Mouse (Mus musculus) ES-E14 (cell line): ENCODE measurements at regions not wholly inside any gene's neighbourhood (a gene's known extent, or its start where the extent isn't known, plus 50 kb on each side); places are given as distances from the start of the nearest gene placed in this dataset.

Source experiments
- DNase-seq: peaks from one replicate; pipeline ENCODE4 v3.0.0-alpha.2; 2013; ENCODE audit warnings: low read depth, low spot score
- H3K27ac ChIP-seq: 2 replicates; pipeline ENCODE4 v1.5.1; 2012; ENCODE audit warnings: low read depth, mild to moderate bottlenecking, low read length, moderate library complexity, mixed read lengths; ENCODE audit not compliant: poor library complexity, insufficient read depth, severe bottlenecking
- H3K36me3 ChIP-seq: 2 replicates; pipeline ENCODE4 v1.6.1; 2012; ENCODE audit warnings: mild to moderate bottlenecking, low read length, moderate library complexity, mixed read lengths; ENCODE audit not compliant: control insufficient read depth, poor library complexity, insufficient read depth, severe bottlenecking
- H3K4me1 ChIP-seq, 2 experiments: fragments of 150-350 bp in 1 of 2; sonication (generic) in 1 of 2; 2 replicates each; pipeline ENCODE4 v1.6.1; 2012; ENCODE audit warnings: low read length in 2 of 2, mild to moderate bottlenecking in 1 of 2, mixed read lengths in 1 of 2; ENCODE audit not compliant: control insufficient read depth in 2 of 2, insufficient read depth in 2 of 2, poor library complexity in 1 of 2
- H3K4me3 ChIP-seq, 2 experiments: fragments of 150-350 bp in 1 of 2; sonication (generic) in 1 of 2; 2 replicates each; pipeline ENCODE4 v1.5.1; 2012; ENCODE audit warnings: low read length in 2 of 2, low read depth in 1 of 2, mild to moderate bottlenecking in 1 of 2, mixed read lengths in 1 of 2; ENCODE audit not compliant: insufficient read depth in 1 of 2, poor library complexity in 1 of 2, severe bottlenecking in 1 of 2
- H3K9ac ChIP-seq: 2 replicates; pipeline ENCODE4 v1.6.1; 2012; ENCODE audit warnings: low read depth, mild to moderate bottlenecking, low read length, mixed read lengths; ENCODE audit not compliant: poor library complexity, insufficient read depth, severe bottlenecking
- H3K9me3 ChIP-seq: fragments of 150-350 bp; sonication (generic); 2 replicates; pipeline ENCODE4 v1.6.1; 2012; ENCODE audit warnings: low read depth, mild to moderate bottlenecking, low read length; ENCODE audit not compliant: control insufficient read depth, insufficient read depth
- CHD2 ChIP-seq: IDR thresholded peaks from 2 replicates; pipeline ENCODE4 v1.6.1; 2014; ENCODE audit warnings: mild to moderate bottlenecking, low read depth, low read length, inconsistent platforms
- HCFC1 ChIP-seq: IDR thresholded peaks from 2 replicates; pipeline ENCODE4 v1.6.1; 2012; ENCODE audit warnings: low read length, inconsistent platforms, borderline replicate concordance; ENCODE audit not compliant: insufficient read depth
- MAFK ChIP-seq: IDR thresholded peaks from 2 replicates; pipeline ENCODE4 v1.6.1; 2014; ENCODE audit warnings: mild to moderate bottlenecking, low read depth, low read length, inconsistent platforms; ENCODE audit not compliant: insufficient read depth
- ZC3H11A ChIP-seq: IDR thresholded peaks from 2 replicates; pipeline ENCODE4 v1.6.1; 2012; ENCODE audit warnings: low read depth, mild to moderate bottlenecking, inconsistent platforms, low read length, borderline replicate concordance
- ZNF384 ChIP-seq: IDR thresholded peaks from 2 replicates; pipeline ENCODE4 v1.6.1; 2012; ENCODE audit warnings: low read depth, low read length, inconsistent platforms
- in situ Hi-C, 2 experiments: fragments of 600-800 bp; cut with MboI; formaldehyde crosslinking; loops; one replicate each; pipeline ENCODE4 v1.15.1; 2025; ENCODE audit warnings: low sequenced_read_pairs in 2 of 2, inconsistent platforms in 1 of 2; ENCODE audit not compliant: unreplicated experiment in 2 of 2

DNA sequence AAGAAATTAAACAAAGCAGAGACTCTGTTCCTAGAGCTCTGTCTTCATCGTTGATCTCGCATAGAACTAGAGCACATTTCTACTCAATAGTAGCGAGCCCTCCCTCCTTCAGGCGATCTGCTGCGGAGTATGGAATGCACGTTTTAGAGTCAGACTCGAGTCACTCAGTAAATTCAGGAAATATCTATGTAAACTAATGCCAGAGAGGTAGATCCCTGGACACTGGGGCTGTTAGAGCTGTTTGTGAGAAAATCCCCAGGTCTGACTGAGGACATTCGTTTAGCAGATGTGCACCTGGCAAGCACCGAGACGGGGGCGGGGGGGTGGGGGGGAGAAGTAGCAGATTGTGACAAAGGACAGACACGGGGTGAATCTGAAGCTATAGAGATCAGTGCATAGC lies 226.0 kb upstream of the Dkk2 start:
- no peak for DNase-seq
- H3K9me3 ChIP-seq = no peaks in the 10 kb centered on the region

DNA sequence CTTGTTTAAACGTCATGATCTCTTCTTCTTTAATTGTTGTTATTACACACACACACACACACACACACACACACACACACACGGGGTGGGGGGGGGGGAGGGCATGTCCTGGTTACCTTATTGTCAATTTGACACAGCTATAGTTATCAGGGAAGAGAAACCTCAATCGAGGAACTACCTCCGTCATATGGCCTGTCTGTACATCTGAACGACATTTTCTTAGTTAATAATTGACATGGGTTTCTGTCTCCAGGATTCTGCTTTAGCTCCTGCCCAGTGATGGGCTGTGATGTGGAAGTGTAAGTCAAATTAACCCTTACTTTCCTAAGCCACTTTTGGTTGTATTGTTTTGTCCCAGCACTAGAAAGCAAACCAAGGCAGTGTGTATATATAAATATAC lies 220.0 kb upstream of the Dkk2 start:
- Histone ChIP-seq H3K9me3 (no peaks in the 10 kb centered on the region), H3K4me3 (no peak overlapping the region), H3K9ac (no peak overlapping the region), H3K36me3 (no peaks in the 10 kb centered on the region), H3K4me1 (no peaks in the 10 kb centered on the region), H3K27ac (no peak overlapping the region)
- no peak for DNase-seq
- TF ChIP-seq ZNF384 (no peak), HCFC1 (no peak), CHD2 (no peak), MAFK (no peak), ZC3H11A (no peak)
- in situ Hi-C loops = no loop called here

More for the DNA sequence above, 226.0 kb upstream of the Dkk2 start:
- no peaks in the 10 kb centered on the region for H3K36me3 ChIP-seq
- H3K4me3 ChIP-seq = no peak overlapping the region
- TF ChIP-seq CHD2 (no peak), ZNF384 (no peak), MAFK (no peak), ZC3H11A (no peak), HCFC1 (no peak)
- no peaks in the 10 kb centered on the region for H3K4me1 ChIP-seq
- H3K27ac ChIP-seq = no peak overlapping the region
- in situ Hi-C loops = no loop called here
- H3K9ac ChIP-seq = no peak overlapping the region

DNA sequence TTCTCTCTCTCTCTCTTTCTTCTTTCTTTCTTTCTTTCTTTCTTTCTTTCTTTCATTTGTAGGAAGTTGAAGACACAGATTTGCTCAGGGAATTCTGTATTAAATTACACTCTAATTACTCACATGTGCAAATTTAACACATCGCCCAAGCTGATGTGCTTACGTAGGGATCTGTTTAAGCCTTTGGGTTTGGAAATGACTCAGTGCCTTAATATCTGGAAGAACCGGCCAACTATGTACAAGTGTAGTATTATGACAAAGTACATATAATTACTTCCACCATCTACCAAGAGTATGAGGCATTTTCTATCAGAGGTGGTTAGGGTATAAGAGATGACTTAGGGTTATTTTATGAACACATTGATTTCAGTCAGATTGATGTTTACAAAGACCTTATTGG lies 217.8 kb upstream of the Dkk2 start:
- Histone ChIP-seq H3K36me3 (no peaks in the 10 kb centered on the region), H3K4me3 (no peak overlapping the region), H3K27ac (no peak overlapping the region), H3K4me1 (no peaks in the 10 kb centered on the region), H3K9ac (no peak overlapping the region), H3K9me3 (no peaks in the 10 kb centered on the region)
- no peak for DNase-seq
- TF ChIP-seq CHD2 = no peak
- no peak for TF ChIP-seq ZNF384
- TF ChIP-seq HCFC1 = no peak
- in situ Hi-C loops = no loop called here

DNA sequence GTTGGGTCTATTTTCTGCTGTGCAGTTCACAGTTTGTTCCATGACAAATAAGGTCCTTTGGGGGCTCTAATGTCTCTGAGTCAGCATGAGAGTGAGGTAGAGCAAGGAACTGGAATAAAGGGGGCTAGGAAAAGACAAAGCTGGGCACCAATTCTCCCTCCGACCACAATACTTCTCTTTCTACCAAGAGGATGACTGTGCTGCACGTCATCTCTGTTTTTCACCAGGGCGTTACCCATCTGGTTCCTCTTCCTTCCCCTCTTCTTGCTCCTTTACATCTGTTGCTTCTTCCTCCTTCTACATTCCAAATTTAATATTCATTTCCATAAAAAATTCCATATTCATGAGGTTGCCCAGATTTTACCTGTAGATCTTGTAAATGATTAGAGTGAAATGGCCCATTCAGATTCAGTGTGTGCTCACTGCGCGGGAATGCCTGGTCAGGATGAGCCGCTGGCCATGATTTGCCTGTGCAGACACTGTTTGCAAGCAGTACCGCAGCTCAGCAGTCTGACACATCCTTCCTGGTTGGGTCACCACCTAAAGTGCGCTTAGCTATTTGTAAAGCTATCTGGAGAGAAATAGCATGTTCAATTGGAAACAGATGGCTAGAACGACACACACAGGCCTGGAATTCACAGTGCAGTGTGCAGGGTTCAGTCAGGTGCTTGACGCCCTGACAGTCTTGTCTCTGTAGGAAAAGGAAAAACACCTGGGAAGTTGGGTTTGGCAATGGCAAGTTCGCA lies 216.7 kb upstream of the Dkk2 start:
- H3K36me3 ChIP-seq = no peaks in the 10 kb centered on the region
- H3K4me3 ChIP-seq = no peak overlapping the region
- in situ Hi-C loops = no loop called here
- no peak overlapping the region for H3K9ac ChIP-seq
- H3K4me1 ChIP-seq = no peaks in the 10 kb centered on the region
- no peak overlapping the region for H3K27ac ChIP-seq
- no peaks in the 10 kb centered on the region for H3K9me3 ChIP-seq
- DNase-seq = no peak
- TF ChIP-seq CHD2 (no peak), ZC3H11A (no peak), MAFK (no peak), ZNF384 (no peak), HCFC1 (no peak)

DNA sequence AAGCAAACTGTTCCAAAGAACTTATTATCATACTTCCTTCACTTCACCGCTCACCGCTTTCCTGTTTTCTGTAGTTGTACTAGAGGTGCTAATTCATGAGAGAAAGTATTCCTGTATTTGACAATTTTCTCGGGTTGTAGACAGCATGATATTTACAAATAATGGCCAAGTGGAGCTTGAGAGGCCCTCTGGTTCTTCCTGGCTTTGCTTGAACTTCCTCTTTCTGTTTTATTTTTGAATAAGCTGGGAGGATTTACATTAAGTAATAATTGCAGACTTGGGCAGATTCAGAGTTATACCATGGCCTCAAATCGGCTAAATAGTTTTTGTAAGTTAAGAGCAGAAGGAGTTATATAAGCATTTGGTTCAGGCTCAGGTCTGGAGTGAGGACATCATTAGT lies 215.8 kb upstream of the Dkk2 start:
- Histone ChIP-seq H3K9me3 (no peaks in the 10 kb centered on the region), H3K36me3 (no peaks in the 10 kb centered on the region), H3K9ac (no peak overlapping the region), H3K27ac (no peak overlapping the region), H3K4me1 (no peaks in the 10 kb centered on the region), H3K4me3 (no peak overlapping the region)
- DNase-seq = no peak
- TF ChIP-seq MAFK (no peak), ZC3H11A (no peak), HCFC1 (no peak), ZNF384 (no peak), CHD2 (no peak)
- in situ Hi-C loops = no loop called here
